Mouse (Mus musculus) spleen, adult 18-20 months (tissue): Measurements from ENCODE around the gene Kctd15.
A peak's percentile ranks its signal among the peaks of the same experiment; 100 is the strongest.

Experiments
- DNase-seq, 2 experiments: peaks; one replicate each; pipeline ENCODE4 v3.0.0; 2022; ENCODE audit warnings: mixed read lengths in 2 of 2

Gene Kctd15

GRCm38 (mm10) chr7:34663145-34663544 lies 6.6 kb upstream of the Kctd15 start:
- DNase-seq: no peak

DNA sequence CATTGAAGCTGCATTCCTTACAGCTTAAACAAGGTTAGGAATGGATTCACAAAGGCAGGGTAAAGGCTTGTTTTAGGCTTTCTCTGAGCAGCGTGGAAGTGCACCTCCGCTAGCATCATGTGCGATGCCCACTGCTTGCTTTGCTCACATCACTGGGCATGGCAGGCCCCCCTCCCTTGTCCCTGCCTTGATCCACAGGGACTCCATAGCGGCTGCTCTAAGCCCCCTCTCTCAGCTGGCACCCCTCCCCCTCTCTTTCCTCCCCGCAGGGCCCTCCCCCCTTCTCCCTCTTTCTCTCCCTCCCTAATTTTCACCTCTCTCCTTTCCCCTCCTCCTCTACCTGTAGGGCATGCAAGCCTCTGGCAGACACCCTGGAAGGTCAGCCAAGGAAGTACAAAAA lies 5.7 kb upstream of the Kctd15 start:
- no peak for DNase-seq

- no peak for DNase-seq
Measured at GRCm38 (mm10) chr7:34659386-34660085, 3.0 kb upstream of the Kctd15 start.

DNA sequence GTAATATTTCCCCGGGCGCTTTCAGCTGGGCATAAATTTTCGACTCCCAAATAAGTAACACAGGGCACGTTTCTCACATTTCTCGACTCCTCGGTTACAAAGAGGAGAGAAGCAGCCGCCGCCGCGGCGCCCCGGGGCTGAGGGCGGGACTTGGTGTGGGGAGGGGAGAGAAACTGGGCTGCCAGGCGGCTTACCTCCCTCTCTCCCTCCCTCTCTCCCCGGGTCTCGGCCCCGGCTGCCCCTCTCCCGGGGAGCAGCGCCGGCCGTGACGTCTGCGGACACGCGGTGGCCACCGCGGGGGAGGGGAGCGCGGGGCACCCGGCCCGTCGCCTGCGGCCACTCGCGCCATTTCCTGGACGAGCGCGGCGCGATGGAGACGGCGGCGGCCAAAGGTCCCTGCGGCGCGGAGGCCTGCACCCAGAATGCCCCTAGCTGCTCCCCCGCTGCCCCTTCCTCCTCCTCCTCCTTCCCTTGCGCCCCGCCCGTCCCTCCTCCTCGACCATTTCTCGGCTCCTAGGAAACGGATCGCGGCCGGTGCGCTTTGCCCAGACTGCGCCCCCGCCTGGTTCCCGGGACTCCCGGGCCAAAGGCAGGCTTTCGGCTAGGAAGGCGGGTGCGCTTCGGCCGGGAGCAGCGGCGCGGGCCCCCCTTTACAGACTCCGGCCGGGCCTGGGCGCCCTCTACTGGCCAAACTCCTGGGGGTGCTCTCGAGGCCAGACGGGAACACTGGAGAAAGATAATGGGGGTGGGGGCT lies 1.3 kb downstream of the Kctd15 start:
- peak; percentile 36 to 64 for DNase-seq

GRCm38 (mm10) chr7:34654441-34655085 lies 2.0 kb downstream of the Kctd15 start:
- no peak for DNase-seq

GRCm38 (mm10) chr7:34653731-34654440 lies 2.6 kb downstream of the Kctd15 start:
- no peak for DNase-seq

- DNase-seq: no peak
Measured at GRCm38 (mm10) chr7:34652751-34653502, 3.6 kb downstream of the Kctd15 start.

DNA sequence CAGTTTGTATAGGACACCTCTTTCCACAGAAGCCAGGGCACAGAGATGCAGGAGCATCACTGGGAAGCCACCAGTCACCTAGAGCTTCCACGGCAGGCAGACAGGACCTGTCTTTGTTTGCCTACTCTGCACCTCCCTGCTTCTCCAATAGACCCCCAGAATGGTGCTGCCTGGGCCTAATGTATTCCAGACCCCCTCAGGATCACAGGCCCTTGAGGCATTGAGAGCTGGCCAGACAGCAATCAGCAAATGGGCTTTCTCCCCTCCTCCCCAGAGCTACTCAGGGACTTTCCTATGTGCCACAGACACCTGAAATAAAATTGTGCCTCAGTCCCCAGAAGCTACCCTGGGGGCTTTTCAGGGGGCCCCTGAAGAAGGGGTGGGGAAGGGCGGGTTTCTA lies 5.2 kb downstream of the Kctd15 start:
- DNase-seq: no peak

DNA sequence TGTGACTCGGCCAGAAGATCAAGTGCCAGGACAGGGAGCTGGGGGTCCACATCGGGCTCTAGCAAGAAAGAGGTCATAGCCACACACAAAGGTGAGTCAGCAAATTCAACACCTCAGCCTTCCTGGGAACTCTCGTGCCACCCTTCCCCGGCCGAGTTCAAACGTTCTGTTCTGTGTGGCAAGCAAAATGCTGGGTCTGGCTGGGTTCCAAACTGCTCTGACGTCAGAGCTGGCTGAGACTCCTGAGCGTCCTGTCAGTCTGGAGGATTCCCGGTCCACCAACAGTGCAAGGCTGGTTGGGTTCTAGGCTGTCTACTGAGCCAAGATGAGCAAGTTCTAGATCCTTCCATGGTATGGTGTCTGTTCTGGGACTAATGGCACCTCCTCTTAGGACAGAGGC lies 9.5 kb downstream of the Kctd15 start:
- DNase-seq: no peak

- no peak for DNase-seq
Measured at GRCm38 (mm10) chr7:34646144-34646795, 10.3 kb downstream of the Kctd15 start.

- no peak for DNase-seq
Measured at GRCm38 (mm10) chr7:34645623-34646022, 10.9 kb downstream of the Kctd15 start.

DNA sequence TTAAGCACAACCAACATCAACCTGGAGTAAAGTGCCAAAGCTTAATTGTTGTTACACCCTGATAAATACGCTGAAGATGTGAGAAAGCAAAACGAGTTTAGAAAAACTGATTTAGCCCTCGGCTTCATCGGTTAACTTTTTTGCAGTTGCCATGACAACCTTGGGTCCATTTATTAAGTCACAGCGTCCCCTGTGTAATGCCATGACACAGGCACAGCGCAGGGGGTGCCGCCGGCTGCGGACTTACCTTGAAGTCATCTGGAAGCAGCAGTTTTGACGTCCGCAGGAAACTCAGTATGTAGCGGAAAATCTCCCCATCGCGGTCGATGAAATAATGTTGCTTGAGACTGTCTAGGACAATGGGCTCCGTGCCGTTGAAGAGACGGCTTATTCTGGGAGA lies 11.9 kb downstream of the Kctd15 start:
- no peak for DNase-seq

GRCm38 (mm10) chr7:34643329-34643728 lies 13.2 kb downstream of the Kctd15 start:
- no peak for DNase-seq

DNA sequence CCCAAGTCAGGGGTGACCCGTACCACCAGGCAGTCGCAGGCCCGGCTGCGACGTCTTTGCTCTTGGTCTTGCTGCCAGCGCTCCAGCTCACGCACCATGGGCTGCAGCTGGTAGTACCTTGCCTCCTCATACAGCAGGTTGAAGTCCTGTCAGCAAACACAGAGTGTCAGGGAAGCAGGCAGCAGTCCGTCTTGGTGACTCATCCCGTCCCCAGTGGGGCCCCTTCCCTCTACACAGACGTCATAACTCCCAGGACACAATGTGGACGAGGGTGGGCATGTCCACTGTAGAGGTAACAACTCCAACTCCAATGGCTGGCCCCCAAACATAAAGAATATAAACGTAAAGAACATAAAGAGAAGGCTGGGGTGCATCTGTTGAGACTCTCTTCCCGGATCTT lies 14.6 kb downstream of the Kctd15 start:
- DNase-seq: no peak

- DNase-seq: no peak
Measured at GRCm38 (mm10) chr7:34639798-34640197, 16.7 kb downstream of the Kctd15 start.

- DNase-seq: no peak
Measured at GRCm38 (mm10) chr7:34636661-34637060, 19.9 kb downstream of the Kctd15 start.

DNA sequence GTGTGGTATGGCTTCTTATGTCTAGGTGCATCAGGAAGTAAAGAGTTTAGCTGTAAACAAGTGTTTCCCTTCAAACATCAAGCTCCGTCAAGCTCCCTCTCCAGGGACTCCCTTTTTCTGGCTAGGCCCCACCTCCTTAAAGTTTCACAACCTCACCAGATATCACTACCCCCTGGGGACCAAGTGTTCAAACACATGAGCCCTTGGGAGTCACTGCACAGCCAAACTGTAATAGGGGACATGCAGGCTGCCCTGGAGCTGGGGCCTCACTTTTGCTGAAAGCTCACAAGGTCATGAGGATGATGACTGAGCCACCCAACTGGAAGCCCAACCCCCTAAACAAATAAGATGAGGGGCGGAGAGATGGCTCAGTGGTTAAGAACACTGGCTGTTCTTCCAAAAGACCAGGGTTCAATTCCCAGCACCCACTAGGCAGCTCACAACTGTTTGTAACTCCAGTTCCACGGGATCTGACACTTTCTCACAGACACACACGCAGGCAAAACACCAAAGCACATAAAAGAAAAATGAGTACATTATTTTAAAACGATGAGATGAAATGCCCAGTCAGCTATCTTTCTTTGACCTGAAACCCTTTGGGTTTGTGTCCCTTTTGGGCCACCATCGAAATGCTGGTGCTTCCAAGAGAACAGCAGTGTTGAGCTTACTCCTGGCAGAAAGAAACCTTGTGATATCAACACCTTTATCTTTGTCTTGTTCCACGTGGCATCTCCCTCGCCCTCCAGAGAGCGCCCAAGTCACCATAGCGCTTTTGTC lies 23.4 kb downstream of the Kctd15 start:
- DNase-seq: no peak

- DNase-seq: peak in 1 of 2 experiments; percentile 12
Measured at GRCm38 (mm10) chr7:34630211-34631085, 26.1 kb downstream of the Kctd15 start.

DNA sequence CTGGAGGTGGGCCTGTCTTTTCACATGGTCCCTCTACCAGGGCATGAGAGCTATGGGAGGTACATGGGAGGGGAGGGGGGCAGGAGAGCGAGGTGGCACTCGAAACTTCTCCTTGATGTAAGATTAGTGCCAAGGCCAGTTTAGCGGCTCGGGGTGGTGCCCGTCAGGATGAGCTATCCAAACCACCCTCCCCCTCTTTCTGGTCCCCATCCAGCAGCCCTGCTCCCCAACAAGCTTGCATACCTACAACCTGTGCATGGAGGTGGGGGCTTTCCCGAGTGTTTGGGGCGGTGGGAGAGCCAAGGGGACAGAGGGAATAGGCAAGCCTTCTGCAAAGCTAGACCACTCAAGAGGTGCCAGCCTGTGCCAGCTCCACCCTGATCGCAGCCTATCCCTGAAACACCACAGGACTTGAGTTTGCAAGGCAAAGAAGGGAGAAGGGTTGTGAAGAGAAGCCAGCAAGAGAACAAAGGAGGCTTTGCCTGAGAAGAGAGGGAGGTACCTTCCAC lies 26.8 kb downstream of the Kctd15 start:
- DNase-seq: no peak

DNA sequence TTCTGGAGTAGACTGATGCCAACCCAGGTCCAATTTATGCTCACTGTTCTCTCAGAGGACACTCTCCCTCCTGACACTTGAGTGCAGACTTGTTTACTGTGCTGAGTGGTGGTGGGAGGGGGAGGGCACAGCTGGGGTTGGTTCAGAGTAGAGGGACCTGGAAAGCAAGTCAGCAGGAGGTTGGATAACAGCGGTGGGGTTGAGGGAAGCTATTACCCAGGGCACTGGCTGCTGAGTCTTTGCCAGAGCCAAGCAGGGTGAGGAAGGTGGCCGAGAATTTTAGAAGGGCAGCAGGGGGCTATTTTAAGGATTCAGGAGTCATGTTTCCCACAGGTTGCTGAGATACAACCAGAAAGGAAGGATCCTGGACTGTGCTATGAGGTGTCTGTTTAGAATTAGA lies 36.1 kb downstream of the Kctd15 start:
- DNase-seq: no peak
